Mouse (Mus musculus) stomach, postnatal 0 days (tissue): ENCODE data around the gene Snx27.

Source experiments
- CTCF ChIP-seq: IDR thresholded peaks from 2 replicates; pipeline ENCODE4 v1.5.1; 2016; ENCODE audit warnings: antibody characterized with exemption, low read depth, mild to moderate bottlenecking, moderate library complexity
- EP300 ChIP-seq: optimal IDR thresholded peaks from 2 replicates; pipeline ENCODE3; 2016; ENCODE audit warnings: antibody characterized with exemption

DNA sequence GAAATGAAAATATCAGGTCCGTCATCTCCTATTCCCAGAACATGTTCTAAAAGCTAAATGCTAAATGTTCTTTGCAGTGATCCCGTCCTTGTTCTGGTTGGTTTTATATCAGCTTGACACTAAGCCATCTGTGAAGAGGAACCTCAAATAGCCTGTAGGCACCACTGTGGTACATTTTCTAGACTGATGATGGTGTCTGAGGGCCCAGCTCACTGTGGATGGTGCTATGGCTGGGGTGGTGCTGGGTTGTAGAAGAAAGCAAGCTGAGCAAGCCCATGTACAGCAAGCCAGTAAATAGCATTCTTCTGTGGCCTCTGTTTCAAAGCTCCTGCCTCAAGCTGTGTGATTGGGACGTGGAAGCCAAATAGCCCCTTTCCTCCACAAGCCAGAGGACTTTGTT lies 125.5 kb downstream of the Snx27 start:
- TF ChIP-seq EP300 (no peak), CTCF (no peak)
